Mouse (Mus musculus): ENCODE data around the gene Dennd1c.

Dennd1c gene

DNA sequence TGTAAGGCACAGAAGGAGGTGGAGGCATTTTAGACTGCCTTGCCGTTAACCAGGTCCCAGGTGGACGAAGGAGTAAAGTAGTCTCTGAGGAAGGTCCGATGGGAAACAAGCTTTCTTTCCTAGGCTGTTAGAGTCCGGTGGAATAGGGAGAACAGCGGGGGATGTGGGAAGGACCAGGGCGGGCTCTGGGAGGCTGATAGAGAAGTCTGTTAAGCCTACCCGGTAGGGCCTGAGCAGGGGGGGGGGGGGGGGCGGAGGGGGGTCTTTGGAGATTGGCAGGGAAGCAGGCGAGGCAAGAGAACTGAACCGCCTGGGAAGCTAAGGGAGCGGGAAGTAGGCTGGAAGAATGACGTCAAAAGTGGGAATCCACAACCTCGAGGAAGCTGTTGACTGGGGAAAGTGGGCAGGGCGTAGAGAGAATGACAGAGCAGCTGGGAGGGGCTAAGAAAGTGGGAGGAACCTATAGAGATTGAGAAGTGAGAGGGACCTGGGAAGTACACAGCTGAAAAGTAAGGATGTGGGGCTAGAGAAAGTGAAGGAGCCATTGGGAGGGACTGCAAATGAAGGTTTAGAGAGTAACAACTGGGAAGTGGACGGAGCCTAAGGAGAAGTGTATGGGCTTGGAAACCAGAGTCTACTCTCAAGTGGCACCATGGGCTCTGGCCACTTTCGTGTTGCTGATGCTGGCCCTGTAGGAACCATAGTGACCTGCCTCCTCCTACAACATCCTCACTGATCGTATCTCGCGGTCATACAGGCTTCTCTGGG lies 17.7 kb upstream of the Dennd1c start:
- DNase-seq: peak in 1 of 2 experiments; percentile 31

GRCm38 (mm10) chr17:57094222-57094621 lies 15.9 kb upstream of the Dennd1c start:
- no peak for DNase-seq

DNA sequence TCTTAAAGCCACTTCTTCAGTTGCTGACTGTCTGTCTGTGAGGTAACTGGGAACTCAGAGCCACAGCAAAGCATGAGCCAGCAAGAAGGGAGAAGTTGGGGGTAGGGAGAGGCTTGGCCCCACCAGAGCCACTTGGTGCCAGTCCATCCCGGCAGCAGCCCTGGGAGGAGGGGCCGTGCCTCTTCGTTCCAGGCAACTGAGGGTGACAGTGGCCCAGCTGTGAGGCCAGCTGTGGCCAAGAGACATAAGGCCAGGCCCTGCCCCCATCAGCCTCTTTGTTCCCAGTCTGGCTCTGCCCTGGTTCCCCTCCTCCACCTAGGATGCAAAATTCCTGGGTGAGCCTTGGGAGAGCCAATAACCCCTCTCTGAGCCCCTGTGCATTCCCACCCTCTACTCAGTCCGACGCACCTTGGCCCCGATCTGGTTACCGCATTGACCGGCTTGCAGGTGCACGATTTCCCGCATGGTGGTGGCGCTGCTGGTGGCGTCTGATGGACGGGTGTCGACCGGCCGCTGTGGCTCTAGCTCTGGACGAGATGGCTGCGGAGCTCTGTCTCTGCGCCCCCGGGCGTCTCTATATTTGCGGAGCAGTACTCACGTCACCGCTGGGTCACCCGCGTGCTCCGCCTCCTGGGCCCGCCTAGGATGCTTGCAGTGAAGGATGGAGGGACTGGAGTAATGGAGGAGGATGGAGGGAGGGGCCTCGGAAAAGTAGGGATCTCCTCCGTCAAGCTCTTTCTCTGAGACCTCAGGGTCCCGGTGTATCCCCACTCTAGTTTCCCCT lies 8.9 kb upstream of the Dennd1c start, which contains the start of gene Tubb4a:
TSS of gene Tubb4a (minus strand) at position 734 of the 784 bp plus-strand sequence.
- no peak for DNase-seq

DNA sequence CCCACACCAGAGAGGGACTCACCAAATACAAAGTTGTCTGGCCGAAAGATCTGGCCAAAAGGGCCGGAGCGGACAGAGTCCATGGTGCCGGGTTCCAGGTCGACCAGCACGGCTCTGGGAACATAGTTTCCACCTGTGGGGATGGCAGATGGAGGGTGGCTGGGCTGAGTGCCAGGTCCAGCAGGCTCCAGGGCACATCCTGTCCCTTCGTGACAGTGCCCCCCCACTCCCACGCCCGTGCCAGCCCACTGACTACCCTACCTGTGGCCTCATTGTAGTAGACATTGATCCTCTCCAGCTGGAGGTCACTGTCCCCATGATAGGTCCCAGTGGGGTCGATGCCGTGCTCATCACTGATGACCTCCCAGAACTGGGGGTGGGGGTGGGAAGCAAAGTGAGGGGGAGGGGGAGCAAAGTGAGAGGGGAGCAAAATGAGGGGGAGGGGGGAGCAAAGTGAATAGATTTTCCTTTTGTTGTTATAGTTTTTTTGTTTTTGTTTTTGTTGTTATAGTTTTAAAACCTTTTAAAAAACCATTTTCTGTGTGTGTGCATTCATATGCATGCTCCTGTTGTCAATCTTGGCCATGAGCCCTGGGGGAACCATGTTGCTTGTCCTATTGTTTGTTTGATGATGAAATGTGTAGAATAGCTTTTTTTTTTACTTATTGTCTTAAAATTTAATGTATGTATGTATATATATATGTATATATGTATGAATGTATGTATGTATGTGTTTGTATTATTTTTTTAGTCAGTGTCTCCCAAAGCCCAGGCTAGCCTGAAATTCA lies 7.8 kb upstream of the Dennd1c start:
- no peak for DNase-seq

DNA sequence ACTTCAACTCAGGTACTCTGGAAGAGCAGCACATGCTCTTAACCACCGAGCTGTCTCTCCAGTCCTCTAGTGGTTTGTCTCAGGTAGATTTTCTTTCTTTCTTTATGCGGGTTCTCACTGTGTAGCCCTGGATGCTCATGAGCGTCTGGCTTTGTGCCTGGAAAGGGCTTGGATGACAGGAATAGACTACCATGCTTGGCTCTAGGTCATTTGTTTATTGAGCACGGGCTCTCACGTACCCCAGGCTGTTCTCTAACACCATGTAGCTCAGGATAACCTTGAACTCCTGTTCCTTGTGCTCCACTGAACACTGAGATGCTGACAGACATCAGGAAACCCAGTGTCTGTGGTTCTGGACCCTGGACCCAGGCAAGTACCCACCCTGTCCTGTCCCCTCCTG lies 4.2 kb upstream of the Dennd1c start:
- no peak for DNase-seq

GRCm38 (mm10) chr17:57081234-57081842 lies 3.0 kb upstream of the Dennd1c start:
- DNase-seq: no peak

DNA sequence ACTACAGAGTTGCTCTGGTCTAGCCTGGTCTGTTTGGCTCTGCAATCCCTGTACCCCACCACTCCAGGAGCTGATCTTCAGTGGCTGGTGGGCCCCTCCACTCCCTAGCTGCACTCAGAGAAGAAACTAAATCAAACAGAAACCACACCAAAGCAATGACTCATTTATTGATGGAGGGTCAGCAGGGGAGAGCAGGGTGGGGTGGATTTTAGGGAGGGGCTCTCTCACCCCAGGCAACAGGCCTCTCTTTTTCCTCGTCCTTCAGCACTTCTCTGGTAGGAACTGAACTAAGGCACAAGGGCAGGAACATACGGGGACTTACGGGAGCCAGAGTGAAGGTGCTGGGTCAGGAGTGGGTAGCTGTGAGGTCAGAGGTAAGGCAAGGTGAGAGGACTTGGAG lies 1.6 kb upstream of the Dennd1c start:
- no peak for DNase-seq

DNA sequence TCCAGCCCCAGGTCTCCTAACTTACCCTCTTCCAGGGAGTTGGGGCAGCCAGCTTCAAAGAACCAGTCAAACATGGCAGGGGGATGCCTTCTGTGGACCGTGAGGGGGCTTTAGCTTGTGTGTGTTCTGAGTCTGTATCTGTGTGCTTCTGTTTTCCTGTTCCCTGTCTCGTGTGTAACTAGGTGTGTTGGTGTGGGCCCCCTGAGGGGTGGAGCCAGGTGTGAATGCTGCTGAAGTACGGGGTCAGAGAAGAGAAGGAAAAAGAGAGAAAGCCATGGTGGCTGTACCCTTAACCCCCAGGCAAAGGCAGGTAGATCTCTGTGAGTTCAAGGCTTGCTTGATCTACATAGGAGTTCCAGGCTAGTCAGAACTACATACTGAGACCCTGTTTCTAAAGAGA lies 1.4 kb downstream of the Dennd1c start:
- DNase-seq: peak; percentile 39 to 53

GRCm38 (mm10) chr17:57070699-57071098 lies 7.6 kb downstream of the Dennd1c start:
- DNase-seq: no peak

GRCm38 (mm10) chr17:57070272-57070671 lies 8.0 kb downstream of the Dennd1c start:
- DNase-seq: no peak

GRCm38 (mm10) chr17:57066908-57067307 lies 11.4 kb downstream of the Dennd1c start:
- no peak for DNase-seq

DNA sequence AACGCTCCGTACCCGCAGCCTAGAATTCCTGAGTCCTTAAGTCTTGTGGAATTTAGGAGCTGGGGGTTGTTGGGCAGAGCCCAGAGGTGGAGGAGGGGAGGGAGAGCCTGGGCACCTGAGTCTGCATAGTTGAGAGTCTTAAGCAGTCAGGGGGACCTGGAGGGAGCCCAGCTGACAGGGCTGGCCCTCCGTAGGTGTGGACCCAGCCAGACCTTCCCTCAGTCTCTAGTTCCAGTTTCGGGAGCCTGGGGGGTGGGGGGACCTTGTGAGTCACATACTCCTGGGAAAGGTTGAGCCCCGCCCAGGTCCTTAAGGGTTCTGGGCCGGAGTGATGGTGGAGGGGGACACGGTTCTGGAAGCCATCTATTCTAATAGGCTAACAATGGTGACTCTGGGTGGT lies 15.3 kb downstream of the Dennd1c start:
- no peak for DNase-seq

- no peak for DNase-seq
These were observed 15.8 kb downstream of the Dennd1c start for GRCm38 (mm10) chr17:57062548-57062947.

- peak; percentile 56 to 76 for DNase-seq
These were observed 16.2 kb downstream of the Dennd1c start for GRCm38 (mm10) chr17:57062011-57062521.

GRCm38 (mm10) chr17:57061069-57061468 lies 17.2 kb downstream of the Dennd1c start:
- DNase-seq: no peak

GRCm38 (mm10) chr17:57060231-57060801 lies 18.0 kb downstream of the Dennd1c start:
- DNase-seq: peak; percentile 97 to 98

- peak; percentile 76 to 82 for DNase-seq
These were observed 18.8 kb downstream of the Dennd1c start, which contains the start of gene Slc25a23 for GRCm38 (mm10) chr17:57059486-57059977. Gene Slc25a23 (minus strand): TSS chr17:57059863.

DNA sequence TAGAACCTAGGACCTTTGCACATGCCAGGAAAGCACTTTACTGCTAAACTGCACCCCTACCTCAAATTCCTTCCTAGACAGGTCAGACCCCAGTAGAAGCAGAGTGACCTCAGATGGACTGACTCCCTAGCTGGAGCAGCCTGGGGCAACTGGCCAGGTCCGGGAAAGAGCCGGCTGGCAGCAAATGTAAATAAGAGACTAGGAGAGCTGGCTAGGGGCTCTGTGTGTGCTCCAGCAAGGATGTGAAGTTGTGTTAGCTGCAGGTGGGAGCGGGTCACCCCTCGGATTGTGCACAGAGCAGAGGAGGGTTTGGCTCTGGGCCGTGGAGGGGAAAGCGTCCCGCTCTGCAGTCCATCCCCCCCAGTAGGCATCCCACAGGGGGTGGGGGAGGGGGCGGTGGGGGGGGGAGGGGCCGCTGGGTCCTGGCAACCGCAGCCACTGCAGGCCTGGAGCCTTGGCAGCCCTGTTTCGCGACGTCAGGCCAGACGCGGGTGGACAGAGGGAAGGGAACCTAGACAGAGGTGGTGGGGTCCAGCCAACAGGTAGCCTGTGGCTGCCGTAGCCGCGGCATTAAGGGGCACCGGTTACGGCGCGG lies 19.3 kb downstream of the Dennd1c start, which contains the start of gene Crb3:
TSS of gene Crb3 (plus strand) at position 215 of the 595 bp plus-strand sequence.
- peak in 1 of 2 experiments; percentile 15 for DNase-seq

GRCm38 (mm10) chr17:57056246-57056645 lies 22.1 kb downstream of the Dennd1c start:
- no peak for DNase-seq

DNA sequence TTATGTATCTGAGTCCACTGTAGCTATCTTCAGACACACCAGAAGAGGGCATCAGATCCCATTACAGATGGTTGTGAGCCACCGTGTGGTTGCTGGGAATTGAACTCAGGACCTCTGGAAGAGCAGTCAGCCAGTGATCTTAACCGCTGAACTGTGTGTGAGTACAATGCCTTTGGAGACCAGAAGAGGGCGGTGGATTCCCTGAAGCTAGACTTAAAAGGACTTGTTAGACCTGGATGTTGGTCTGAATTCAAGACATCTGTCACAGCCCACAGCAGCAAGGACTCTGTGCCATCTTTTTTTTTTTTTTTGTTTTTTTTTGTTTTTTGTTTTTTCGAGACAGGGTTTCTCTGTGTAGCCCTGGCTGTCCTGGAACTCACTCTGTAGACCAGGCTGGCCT lies 26.6 kb downstream of the Dennd1c start:
- peak; percentile 38 to 46 for DNase-seq

- no peak for DNase-seq
These were observed 29.5 kb downstream of the Dennd1c start for GRCm38 (mm10) chr17:57048816-57049215.

All from thymus, postnatal 36 days (tissue).